Mouse (Mus musculus) embryonic facial prominence, embryonic 11.5 days (tissue): ENCODE data around the gene Hyal4. TPM values are rescaled to one million over a fixed set of nuclear protein-coding genes. Genes with fewer than 3 reads are reported as not detected.

ENCODE experiments used
- ATAC-seq: fragments of 200-750 bp; cut with Nextera tagmentation; replicated peaks from 2 replicates; pipeline ENCODE4 v1.8.0; 2017; ENCODE audit warnings: low read depth; ENCODE audit not compliant: insufficient number of reproducible peaks, low FRiP score, low TSS enrichment
- DNase-seq: peaks from one replicate; pipeline ENCODE4 v3.0.0-alpha.2; 2015; ENCODE audit warnings: low spot score
- H3K27ac ChIP-seq: fragments of 300-500 bp; sonication (generic); replicated peaks from 2 replicates; pipeline ENCODE4 v1.5.1; 2014; ENCODE audit warnings: mild to moderate bottlenecking, low read depth, low read length, control low read depth
- H3K27me3 ChIP-seq: fragments of 300-500 bp; sonication (generic); 2 replicates; pipeline ENCODE4 v1.6.1; 2014; ENCODE audit warnings: mild to moderate bottlenecking, low read length, moderate library complexity, mixed read lengths; ENCODE audit not compliant: control insufficient read depth, insufficient read depth
- H3K36me3 ChIP-seq: fragments of 300-500 bp; sonication (generic); replicated peaks from 2 replicates; pipeline ENCODE4 v1.6.1; 2014; ENCODE audit warnings: low read depth, mild to moderate bottlenecking, low read length, moderate library complexity, mixed read lengths; ENCODE audit not compliant: control insufficient read depth, insufficient read depth
- H3K4me1 ChIP-seq: fragments of 300-500 bp; sonication (generic); 2 replicates; pipeline ENCODE4 v1.6.1; 2014; ENCODE audit warnings: low read length, mixed read lengths; ENCODE audit not compliant: control insufficient read depth, insufficient read depth
- H3K4me2 ChIP-seq: fragments of 300-500 bp; sonication (generic); 2 replicates; pipeline ENCODE4 v1.6.1; 2014; ENCODE audit warnings: low read depth, mild to moderate bottlenecking, control low read depth, low read length, moderate library complexity
- H3K4me3 ChIP-seq: fragments of 300-500 bp; sonication (generic); 2 replicates; pipeline ENCODE4 v1.5.1; 2014; ENCODE audit warnings: low read depth, low read length, control low read depth
- H3K9ac ChIP-seq: fragments of 300-500 bp; sonication (generic); replicated peaks from 2 replicates; pipeline ENCODE4 v1.6.1; 2014; ENCODE audit warnings: mild to moderate bottlenecking, control low read depth, low read length
- H3K9me3 ChIP-seq: fragments of 300-500 bp; sonication (generic); replicated peaks from 2 replicates; pipeline ENCODE4 v1.6.1; 2016; ENCODE audit warnings: mild to moderate bottlenecking, low read length, inconsistent platforms, mixed read lengths; ENCODE audit not compliant: control insufficient read depth
- WGBS: fragments of 180-500 bp; shearing (Covaris S2); extraction: QIAGEN DNeasy Blood & Tissue Kit; methylation state at CpG from one replicate; pipeline ENCODE4 v1.1.7; 2014; 5-methylcytosine and 5-hydroxymethylcytosine counted together
- polyA plus RNA-seq: library from polyadenylated mRNA; unstranded; fragments of >200 nt; fragmentation: Nextera tagmentation; extraction: Ambion mirVana; gene quantifications from 2 replicates; pipeline ENCODE4 v1.2.1, GENCODE M21; 2014

Hyal4 gene
- polyA plus RNA-seq, 1 experiment from 2014 or later: not detected

DNA sequence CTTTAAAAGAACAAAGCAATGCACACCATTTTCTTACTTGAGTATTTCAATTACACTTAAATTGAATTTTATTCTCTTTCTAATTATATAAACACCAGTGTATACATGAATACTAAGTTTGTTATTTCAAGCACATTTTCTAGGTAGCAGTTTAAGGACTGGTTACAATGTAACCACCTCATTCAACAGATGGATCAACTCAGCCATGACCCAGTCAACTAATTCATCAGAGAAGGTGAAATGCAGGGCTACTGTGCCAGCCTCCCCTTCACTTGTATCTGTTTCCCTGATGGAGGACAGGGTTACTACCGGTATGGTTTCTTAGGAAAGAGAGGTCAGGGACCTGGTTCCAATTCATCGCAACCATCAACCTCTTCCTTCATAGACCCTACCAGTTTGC lies 18.1 kb downstream of the Hyal4 start:
- 85% methylated on average over 2 of the region's 2 CpGs for WGBS
- Histone ChIP-seq H3K9me3 (no peaks in the 10 kb centered on the region), H3K36me3 (no peaks in the 10 kb centered on the region)

DNA sequence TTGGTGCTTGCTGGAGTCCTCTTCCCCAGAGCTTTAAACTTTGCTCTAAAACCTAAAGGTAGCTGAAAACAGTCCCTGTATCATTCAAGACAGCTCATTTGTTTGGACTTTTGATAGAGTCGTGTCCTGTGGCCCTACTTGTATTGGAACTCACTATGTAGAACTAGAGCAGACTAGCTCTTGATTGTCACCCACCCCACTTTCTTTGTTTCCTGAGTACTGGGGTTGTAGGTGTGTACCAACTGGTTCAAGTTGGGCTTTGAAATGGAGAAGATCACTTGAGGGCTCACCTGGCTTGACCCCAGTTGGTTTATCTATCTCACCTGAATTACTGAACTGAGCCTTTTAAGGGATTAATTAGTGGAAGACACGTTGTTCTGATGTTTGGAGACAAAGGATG lies 31.1 kb downstream of the Hyal4 start:
- no peaks in the 10 kb centered on the region for H3K27me3 ChIP-seq
- ATAC-seq (no peak), DNase-seq (no peak)
- H3K27ac ChIP-seq: no peak overlapping the region
- no peaks in the 10 kb centered on the region for H3K4me1 ChIP-seq
- no peaks in the 10 kb centered on the region for H3K9me3 ChIP-seq
- H3K9ac ChIP-seq: no peak overlapping the region
- no peaks in the 10 kb centered on the region for H3K36me3 ChIP-seq
- 61% methylated on average over 2 of the region's 2 CpGs for WGBS
- H3K4me3 ChIP-seq: no peak overlapping the region
- no peak overlapping the region for H3K4me2 ChIP-seq

More for the DNA sequence above, 18.1 kb downstream of the Hyal4 start:
- Histone ChIP-seq H3K4me3 (no peak overlapping the region), H3K4me2 (no peak overlapping the region), H3K9ac (no peak overlapping the region), H3K27ac (no peak overlapping the region), H3K4me1 (no peaks in the 10 kb centered on the region), H3K27me3 (no peaks in the 10 kb centered on the region)
- no peak for DNase-seq
- ATAC-seq: no peak

DNA sequence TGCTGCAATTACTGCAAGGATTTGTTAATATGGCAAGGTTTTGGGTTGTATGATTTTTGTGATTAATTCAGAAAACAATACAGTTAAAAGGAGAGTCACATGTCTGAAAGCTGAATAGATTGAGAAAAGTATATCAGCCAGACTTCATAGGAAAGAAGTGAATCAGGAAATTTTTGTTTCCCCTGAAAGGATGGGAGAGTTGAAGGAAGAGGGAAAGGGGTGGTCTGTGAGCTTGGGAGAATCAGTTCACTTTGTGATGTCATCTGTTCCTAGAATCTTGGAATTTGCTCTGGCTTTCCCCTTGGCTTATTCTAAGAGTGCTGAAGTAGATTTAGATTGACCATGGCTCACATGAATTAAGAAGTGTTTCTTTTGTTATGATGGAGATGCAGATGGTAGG lies 42.8 kb downstream of the Hyal4 start, which contains the start of gene Spam1:
Spam1 (plus strand) TSS at position 301 of the 400 bp plus-strand sequence.
- H3K9me3 ChIP-seq: no peaks in the 10 kb centered on the region
- H3K4me1 ChIP-seq: no peaks in the 10 kb centered on the region
- no peaks in the 10 kb centered on the region for H3K27me3 ChIP-seq
- DNase-seq: no peak
- H3K4me3 ChIP-seq: no peak within 1 kb of the TSS
- no peak within 1 kb of the TSS for H3K9ac ChIP-seq
- H3K36me3 ChIP-seq: no peaks in the 10 kb centered on the region
- no peak for ATAC-seq
- H3K4me2 ChIP-seq: no peak within 1 kb of the TSS
- H3K27ac ChIP-seq: no peak within 1 kb of the TSS

Other genes starting within 250 kb of the Hyal4 start
- 0.11 and 0.14 TPM in 2 replicates for gene Iqub, start 233.3 kb upstream of the Hyal4 start, polyA plus RNA-seq
- 296 and 300 TPM in 2 replicates for gene Ndufa5, start 220.3 kb upstream of the Hyal4 start, polyA plus RNA-seq
- not detected in 2 replicates for gene Asb15, start 220.2 kb upstream of the Hyal4 start, polyA plus RNA-seq
- 0.34 TPM in 1 of 2 replicates, not detected in the other for gene Lmod2, start 150.6 kb upstream of the Hyal4 start, polyA plus RNA-seq
- 37.1 and 46.6 TPM in 2 replicates for gene Wasl, start 83.3 kb upstream of the Hyal4 start, polyA plus RNA-seq
- gene Hyal6, start 15.1 kb upstream of the Hyal4 start, polyA plus RNA-seq: not detected in 2 replicates
- gene Spam1, start 42.9 kb downstream of the Hyal4 start, polyA plus RNA-seq: not detected in 2 replicates
- not detected in 2 replicates for gene Hyal5, start 109.7 kb downstream of the Hyal4 start, polyA plus RNA-seq
- 0.96 and 1.0 TPM in 2 replicates for gene Tmem229a, start 208.0 kb downstream of the Hyal4 start, polyA plus RNA-seq